13 mouse cellular contexts compared by ENCODE assay signal in genomic region chr5:138758533-138758932, GRCm38 (mm10). TPM values are rescaled to one million over a fixed set of nuclear protein-coding genes. Genes with fewer than 3 reads are reported as not detected.
A peak's percentile ranks its signal among the peaks of the same experiment; 100 is the strongest.
DNase-seq lines count a peak whose midpoint lies in the region; ATAC-seq and TF ChIP-seq lines count a peak whose summit lies in the region.
"Had no signal": no experiment of that assay in that cellular context is flagged by ENCODE, and none has a peak within 500 bp of the region (broad histone marks: within the 10 kb centered on the region; RNA-seq: fewer than 3 reads in every experiment).

No protein-coding gene starts in this region.

- H3K9me3 ChIP-seq in kidney, embryonic 15.5 days (replicated peaks): no peaks in the 10 kb centered on the region
- no peaks in the 10 kb centered on the region for H3K9me3 ChIP-seq in forebrain, embryonic 15.5 days
- no peaks in the 10 kb centered on the region for H3K9me3 ChIP-seq in midbrain, embryonic 16.5 days (replicated peaks; ENCODE audit: control insufficient read depth, low read length, poor library complexity, severe bottlenecking)
- H3K9me3 ChIP-seq: limb, embryonic 13.5 days; lung, embryonic 15.5 days had no signal

- H3K4me2 ChIP-seq in kidney, embryonic 15.5 days: no peak overlapping the region
- H3K4me2 ChIP-seq in forebrain, embryonic 15.5 days (replicated peaks): peak overlapping the region; percentile 84
- H3K4me2 ChIP-seq in midbrain, embryonic 16.5 days (ENCODE audit: low read length): peak overlapping the region; percentile 84; the same call in 1 of the 2 replicates
- H3K4me2 ChIP-seq: limb, embryonic 13.5 days; lung, embryonic 15.5 days had no signal

- H3K4me3 ChIP-seq in kidney, embryonic 15.5 days (replicated peaks): no peak overlapping the region
- H3K4me3 ChIP-seq in kidney, adult 2 months (ENCODE audit: insufficient read depth, low read depth, low read length): no peak overlapping the region
- H3K4me3 ChIP-seq in forebrain, embryonic 15.5 days: no peak overlapping the region
- no peak overlapping the region for H3K4me3 ChIP-seq in midbrain, embryonic 16.5 days (ENCODE audit: low read depth, low read length)
- no peak overlapping the region for H3K4me3 ChIP-seq in cerebellum, adult 2 months (replicated peaks; ENCODE audit: insufficient read depth, low read depth, low read length)
- H3K4me3 ChIP-seq: heart, adult 2 months; limb, embryonic 13.5 days; lung, embryonic 15.5 days had no signal

- TF ChIP-seq CTCF in kidney, adult 2 months (conservative IDR thresholded peaks at IDR 0.05; ENCODE audit: insufficient read depth, insufficient read length, low read depth, low read length): no peak
- no peak for TF ChIP-seq CTCF in cerebellum, adult 2 months (IDR thresholded peaks at IDR 0.05; ENCODE audit: borderline replicate concordance, insufficient read depth, low read depth, low read length)

- peaks cover 27% of the 10 kb centered on the region for H3K27me3 ChIP-seq in kidney, embryonic 15.5 days
- no peaks in the 10 kb centered on the region for H3K27me3 ChIP-seq in kidney, adult 2 months (replicated peaks; ENCODE audit: control insufficient read depth, insufficient read depth, low read length)
- H3K27me3 ChIP-seq in forebrain, embryonic 15.5 days: no peaks in the 10 kb centered on the region
- no peaks in the 10 kb centered on the region for H3K27me3 ChIP-seq in midbrain, embryonic 16.5 days (ENCODE audit: control insufficient read depth, insufficient read depth, low read depth, low read length)
- no peaks in the 10 kb centered on the region for H3K27me3 ChIP-seq in cerebellum, adult 2 months (ENCODE audit: control insufficient read depth, insufficient read depth, low read length)

- H3K4me1 ChIP-seq in kidney, embryonic 15.5 days: peaks cover 50% of the 10 kb centered on the region
- peaks cover 22% of the 10 kb centered on the region for H3K4me1 ChIP-seq in kidney, adult 2 months (ENCODE audit: control insufficient read depth, insufficient read depth, low read length)
- H3K4me1 ChIP-seq in forebrain, embryonic 15.5 days: peaks cover 72% of the 10 kb centered on the region
- H3K4me1 ChIP-seq in midbrain, embryonic 16.5 days (ENCODE audit: control insufficient read depth, insufficient read depth, low read length): peaks cover 54% of the 10 kb centered on the region
- H3K4me1 ChIP-seq in cerebellum, adult 2 months (ENCODE audit: control insufficient read depth, insufficient read depth, low read length): peaks cover 14% of the 10 kb centered on the region

- 73% methylated on average over 3 of the region's 3 CpGs for WGBS in kidney, embryonic 15.5 days
- 61% methylated on average over 3 of the region's 3 CpGs for WGBS in kidney, adult 2 months
- 72% methylated on average over 3 of the region's 3 CpGs for WGBS in forebrain, embryonic 15.5 days
- WGBS in midbrain, embryonic 16.5 days: 72% methylated on average over 3 of the region's 3 CpGs
- 89% methylated on average over 3 of the region's 3 CpGs for WGBS in cerebellum, adult 2 months

- ATAC-seq in kidney, embryonic 15.5 days (replicated peaks; ENCODE audit: low FRiP score): no peak
- no peak for ATAC-seq in forebrain, embryonic 15.5 days (replicated peaks)
- no peak for ATAC-seq in midbrain, embryonic 16.5 days
- ATAC-seq: activated CD4-positive, CD25-positive, alpha-beta regulatory T cell, adult 4 months had no signal

- DNase-seq in kidney, adult 2 months: no peak
- DNase-seq in brain, adult 2 months (ENCODE audit: low read depth, low spot score): peak; percentile 54
- DNase-seq in cerebellum, adult 2 months: no peak
- no peak for DNase-seq in lung, adult 18-20 months
- DNase-seq: cerebellum, adult 11-12 months; heart, adult 2 months; right cerebral cortex, postnatal 4 days had no signal

- H3K36me3 ChIP-seq in kidney, embryonic 15.5 days: peaks cover 48% of the 10 kb centered on the region
- H3K36me3 ChIP-seq in kidney, adult 2 months (ENCODE audit: control insufficient read depth, insufficient read depth, low read length): no peaks in the 10 kb centered on the region
- peaks cover 45% of the 10 kb centered on the region for H3K36me3 ChIP-seq in forebrain, embryonic 15.5 days
- H3K36me3 ChIP-seq in midbrain, embryonic 16.5 days (ENCODE audit: control insufficient read depth, insufficient read depth, low read length): peaks cover 11% of the 10 kb centered on the region
- H3K36me3 ChIP-seq: limb, embryonic 13.5 days; lung, embryonic 15.5 days had no signal

- H3K9ac ChIP-seq in kidney, embryonic 15.5 days: no peak overlapping the region
- peak overlapping the region; percentile 22 for H3K9ac ChIP-seq in forebrain, embryonic 15.5 days (replicated peaks)
- 0 out of 2 replicates have a peak overlapping the region, but pooled peaks have one; percentile 35 for H3K9ac ChIP-seq in midbrain, embryonic 16.5 days (ENCODE audit: low read depth, low read length)
- H3K9ac ChIP-seq: limb, embryonic 13.5 days; lung, embryonic 15.5 days had no signal

- no peak for TF ChIP-seq POLR2A in kidney, adult 2 months (IDR thresholded peaks at IDR 0.05; ENCODE audit: low read depth, low read length)
- no peak for TF ChIP-seq POLR2A in cerebellum, adult 2 months (IDR thresholded peaks at IDR 0.05; ENCODE audit: borderline replicate concordance, insufficient read depth, low read length)

- 0 out of 2 replicates have a peak overlapping the region, but pooled peaks have one; percentile 1 for H3K27ac ChIP-seq in kidney, embryonic 15.5 days
- no peak overlapping the region for H3K27ac ChIP-seq in kidney, adult 2 months (ENCODE audit: insufficient read depth, low read depth, low read length)
- H3K27ac ChIP-seq in forebrain, embryonic 15.5 days (replicated peaks): no peak overlapping the region
- no peak overlapping the region for H3K27ac ChIP-seq in midbrain, embryonic 16.5 days (ENCODE audit: low read length)
- H3K27ac ChIP-seq in cerebellum, adult 2 months (ENCODE audit: insufficient read depth, low read length): no peak overlapping the region
- H3K27ac ChIP-seq: heart, adult 2 months; limb, embryonic 13.5 days; lung, embryonic 15.5 days had no signal

RNA-seq across cellular contexts. Expression of gene Fam20c, which starts 4.2 kb away (rescaled TPM):
- polyA plus RNA-seq in kidney, embryonic 15.5 days (2015; fragmentation: Nextera tagmentation; extraction: Ambion mirVana): 19.8 and 19.9 TPM in 2 replicates
- 49.5 and 65.6 TPM in 2 replicates for polyA plus RNA-seq in kidney, adult 2 months (2012; rRNA removed)
- 43.7 and 47.3 TPM in 2 replicates for polyA plus RNA-seq in forebrain, embryonic 15.5 days (2015; fragmentation: Nextera tagmentation; extraction: Ambion mirVana)
- 41.9 and 44.7 TPM in 2 replicates for polyA plus RNA-seq in midbrain, embryonic 16.5 days (2015; fragmentation: Nextera tagmentation; extraction: Ambion mirVana)
- polyA plus RNA-seq in cerebellum, adult 2 months (2012; rRNA removed): 31.1 and 32.9 TPM in 2 replicates
- polyA plus RNA-seq: activated CD4-positive, CD25-positive, alpha-beta regulatory T cell, adult 4 months had no signal
